Mouse (Mus musculus) testis, postnatal 10 days (tissue): Measurements from ENCODE around the gene 5730522E02Rik.

ENCODE experiments used
- DNase-seq: peaks from one replicate; pipeline ENCODE4 v3.0.0; 2021; ENCODE audit warnings: low spot score

5730522E02Rik gene

DNA sequence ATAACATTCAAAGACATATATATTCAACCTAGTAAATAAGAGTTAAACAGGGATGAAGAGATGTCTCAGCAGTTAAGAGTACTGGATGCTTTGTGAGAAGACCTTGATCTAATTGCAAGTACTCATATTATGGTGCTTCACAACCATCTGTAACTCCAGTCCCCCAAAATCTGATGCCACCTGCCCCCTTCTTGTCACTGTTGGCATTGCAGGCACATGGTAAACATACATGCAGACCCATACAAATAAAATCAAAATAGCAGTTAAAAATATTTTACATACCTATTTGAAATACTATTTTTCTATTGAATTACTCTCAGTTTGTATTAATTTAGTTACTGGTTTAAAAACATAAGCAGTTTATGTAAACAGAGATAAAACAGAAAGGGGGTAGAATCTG lies 84.6 kb downstream of the 5730522E02Rik start:
- no peak for DNase-seq

DNA sequence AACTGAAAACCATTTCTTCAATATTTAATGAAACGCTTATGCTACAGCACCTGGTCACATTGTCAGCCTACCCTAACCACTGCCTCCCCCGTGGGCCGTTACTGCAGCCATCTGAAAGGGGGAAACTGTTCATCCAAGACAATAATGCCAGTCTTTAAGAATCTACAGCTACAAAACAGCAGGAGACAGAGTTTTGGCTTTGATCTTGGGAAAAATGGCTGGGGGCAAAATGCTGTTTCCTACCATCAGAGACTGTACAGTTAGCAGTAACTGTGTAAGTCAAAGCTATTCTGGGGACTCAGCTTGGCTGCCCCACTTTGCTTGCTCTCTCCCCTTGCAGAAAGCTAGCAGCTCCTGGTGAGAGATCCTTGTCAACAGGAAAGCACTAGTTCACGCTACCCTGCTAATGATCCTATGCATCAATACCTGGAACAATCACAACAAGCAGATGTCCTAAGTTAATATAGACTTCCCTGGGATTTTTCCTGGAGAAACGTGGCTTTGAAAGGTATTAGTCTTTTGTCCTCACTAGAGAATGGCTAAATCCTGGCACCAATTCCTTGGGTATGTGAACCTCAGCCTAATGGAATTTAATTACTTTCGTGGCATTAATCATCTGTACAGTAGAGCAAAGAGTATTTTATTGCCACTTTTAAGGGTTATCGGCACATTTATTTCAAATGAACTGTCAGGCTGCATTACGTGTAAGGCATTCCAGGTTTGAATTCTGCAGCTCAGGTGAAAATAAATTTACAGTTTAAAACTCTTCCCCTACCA lies 89.6 kb downstream of the 5730522E02Rik start:
- no peak for DNase-seq

DNA sequence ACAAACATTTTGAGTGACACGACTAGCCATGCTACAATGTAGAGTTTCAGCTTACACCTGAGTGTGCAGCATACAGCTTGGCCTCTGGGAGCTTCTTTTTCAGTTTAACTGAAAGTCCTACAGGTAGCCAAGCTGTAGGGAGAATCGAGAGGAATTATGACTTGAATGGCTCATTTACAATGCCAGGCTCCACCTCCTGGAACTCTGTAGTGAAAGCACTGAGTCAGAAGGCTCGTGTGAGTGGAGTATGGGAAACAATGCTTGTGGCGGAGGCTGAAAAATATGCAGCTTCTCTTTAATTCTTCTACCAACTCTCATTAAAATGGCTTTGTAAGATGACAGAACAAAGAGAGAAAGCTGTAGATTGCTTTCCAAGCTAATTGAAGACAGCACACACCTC lies 92.9 kb downstream of the 5730522E02Rik start:
- no peak for DNase-seq

DNA sequence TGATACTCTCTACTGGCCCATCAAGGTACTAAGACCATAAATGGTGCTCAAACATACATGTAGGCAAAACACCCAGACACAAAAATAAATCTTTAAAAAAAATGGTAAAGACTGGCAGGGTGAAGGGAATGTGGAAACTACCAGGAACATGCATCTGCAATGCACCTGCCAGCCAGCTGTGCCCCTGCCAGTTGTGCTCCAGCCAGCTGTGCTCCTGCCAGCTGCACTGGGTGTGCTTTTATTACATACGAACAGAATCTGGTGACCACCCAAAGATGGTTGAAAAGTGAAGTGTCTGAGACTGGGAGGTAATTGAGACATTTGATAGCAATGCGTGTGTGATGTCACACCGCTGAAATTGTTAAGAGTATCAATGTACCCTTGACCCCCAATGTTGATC lies 98.4 kb downstream of the 5730522E02Rik start:
- DNase-seq = no peak

GRCm38 (mm10) chr11:26108647-26109046 lies 101.9 kb downstream of the 5730522E02Rik start:
- DNase-seq = no peak

- DNase-seq = no peak
Measured at GRCm38 (mm10) chr11:26104680-26105079, 105.9 kb downstream of the 5730522E02Rik start.

- no peak for DNase-seq
Measured at GRCm38 (mm10) chr11:26103698-26104097, 106.9 kb downstream of the 5730522E02Rik start.

GRCm38 (mm10) chr11:26102878-26103277 lies 107.7 kb downstream of the 5730522E02Rik start:
- no peak for DNase-seq

DNA sequence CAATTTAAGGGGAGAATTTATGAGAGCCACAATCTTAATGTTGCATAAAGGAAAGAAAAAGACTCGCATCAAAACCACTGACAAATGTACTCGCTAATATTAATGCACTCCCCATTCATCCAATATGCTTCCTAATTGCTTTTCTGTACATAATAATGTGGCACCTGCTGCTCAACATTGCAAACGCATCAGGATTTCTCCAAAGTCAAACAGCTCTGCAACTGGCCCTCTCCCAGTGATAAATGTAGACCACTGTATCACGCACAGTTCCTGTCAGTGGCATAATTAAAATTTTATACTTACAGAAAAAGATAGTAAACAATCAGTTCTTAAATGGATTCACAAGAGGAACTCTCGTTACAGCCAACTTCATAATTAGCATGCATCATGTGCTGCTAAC lies 110.5 kb downstream of the 5730522E02Rik start:
- DNase-seq = no peak

DNA sequence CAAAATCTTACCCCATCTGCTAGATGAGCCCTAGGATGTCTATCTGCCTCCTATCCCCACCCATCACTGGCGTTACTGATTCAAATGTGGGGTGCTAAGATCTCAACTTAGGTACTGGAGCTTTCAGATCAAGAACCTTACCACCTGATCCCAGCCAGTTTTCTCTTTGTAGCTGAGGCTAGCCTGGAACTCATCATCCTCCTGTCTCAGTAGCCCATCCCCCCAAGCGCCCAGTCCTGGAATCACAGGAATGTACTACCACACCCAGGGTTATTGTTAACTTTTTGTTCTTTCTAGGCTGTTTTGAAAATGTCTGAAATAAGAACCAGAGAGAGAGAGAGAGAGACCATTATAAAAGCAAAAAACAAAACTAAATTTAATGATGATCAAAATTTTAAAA lies 111.6 kb downstream of the 5730522E02Rik start:
- no peak for DNase-seq

GRCm38 (mm10) chr11:26096095-26096494 lies 114.5 kb downstream of the 5730522E02Rik start:
- DNase-seq = no peak

GRCm38 (mm10) chr11:26088993-26089392 lies 121.6 kb downstream of the 5730522E02Rik start:
- no peak for DNase-seq

DNA sequence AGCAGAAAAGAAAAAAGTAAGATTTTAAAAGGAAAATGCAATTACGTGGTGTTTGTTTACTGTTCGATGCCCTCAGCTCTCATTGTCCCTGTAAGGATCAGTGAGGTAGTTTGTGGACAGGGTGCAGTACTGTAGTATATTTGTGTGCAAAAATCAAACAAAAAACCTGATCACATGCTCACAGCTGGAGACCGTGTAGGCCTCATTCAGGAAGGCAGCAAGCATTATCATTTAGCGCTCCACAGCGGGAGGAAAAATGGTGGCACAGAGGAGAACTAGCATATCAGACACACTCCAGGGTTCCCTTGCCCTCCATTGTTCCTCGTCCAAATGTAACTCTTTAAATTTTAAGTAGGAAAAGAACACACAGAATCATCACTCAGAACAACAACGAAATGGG lies 123.9 kb downstream of the 5730522E02Rik start:
- DNase-seq = no peak

DNA sequence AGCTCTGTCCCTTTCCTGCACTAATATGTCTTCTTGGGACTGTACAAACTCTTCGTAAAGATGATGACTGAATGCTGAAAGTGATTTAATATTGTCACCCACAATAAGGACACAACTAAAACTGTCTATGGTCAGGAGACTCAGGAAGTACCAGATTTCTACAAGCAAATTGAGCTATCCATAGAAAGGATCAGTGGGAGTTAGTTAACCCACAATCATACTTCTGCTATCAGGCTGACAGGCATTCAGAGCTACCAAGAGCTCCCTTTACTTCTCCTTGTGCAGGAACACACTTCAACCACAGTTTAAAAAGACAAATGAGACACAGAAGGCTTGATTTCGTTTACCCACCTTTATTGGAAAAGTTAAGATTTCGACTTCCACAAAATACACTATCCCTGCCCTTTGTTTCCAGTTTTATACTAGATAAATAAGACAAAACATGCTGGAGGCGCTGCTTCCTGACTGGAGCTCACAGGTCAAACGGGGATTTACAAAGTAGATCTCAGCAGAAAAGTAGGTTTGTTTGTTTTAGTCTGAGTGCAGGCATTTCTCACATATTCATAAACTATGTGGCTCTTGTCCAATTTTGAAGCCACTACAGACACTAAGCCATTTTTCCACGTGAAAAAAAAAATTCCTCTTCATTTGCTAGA lies 125.1 kb downstream of the 5730522E02Rik start:
- no peak for DNase-seq

GRCm38 (mm10) chr11:26076335-26076734 lies 134.2 kb downstream of the 5730522E02Rik start:
- no peak for DNase-seq

- no peak for DNase-seq
Measured at GRCm38 (mm10) chr11:26075536-26075935, 135.0 kb downstream of the 5730522E02Rik start.

GRCm38 (mm10) chr11:26073638-26074294 lies 136.8 kb downstream of the 5730522E02Rik start:
- DNase-seq = peak; percentile 43

- no peak for DNase-seq
Measured at GRCm38 (mm10) chr11:26072101-26072500, 138.5 kb downstream of the 5730522E02Rik start.

DNA sequence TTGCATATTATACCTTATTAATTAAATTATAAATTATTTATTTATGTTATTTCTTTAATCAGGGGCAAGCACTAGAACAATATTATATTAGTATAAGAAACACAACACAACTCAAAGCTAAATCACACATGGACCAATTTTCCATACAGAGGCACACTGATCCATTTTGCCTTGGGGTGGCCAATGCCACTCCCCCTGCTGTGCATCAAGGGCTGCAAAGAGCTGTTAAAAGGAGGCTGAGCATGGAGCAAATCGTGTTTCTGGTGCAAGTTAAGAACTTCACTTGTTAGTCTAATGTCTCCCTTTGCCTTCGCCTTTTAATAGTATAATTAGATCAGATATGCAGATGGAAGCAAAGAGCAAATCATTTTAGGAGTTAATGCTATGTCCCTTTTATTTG lies 147.3 kb downstream of the 5730522E02Rik start:
- no peak for DNase-seq

DNA sequence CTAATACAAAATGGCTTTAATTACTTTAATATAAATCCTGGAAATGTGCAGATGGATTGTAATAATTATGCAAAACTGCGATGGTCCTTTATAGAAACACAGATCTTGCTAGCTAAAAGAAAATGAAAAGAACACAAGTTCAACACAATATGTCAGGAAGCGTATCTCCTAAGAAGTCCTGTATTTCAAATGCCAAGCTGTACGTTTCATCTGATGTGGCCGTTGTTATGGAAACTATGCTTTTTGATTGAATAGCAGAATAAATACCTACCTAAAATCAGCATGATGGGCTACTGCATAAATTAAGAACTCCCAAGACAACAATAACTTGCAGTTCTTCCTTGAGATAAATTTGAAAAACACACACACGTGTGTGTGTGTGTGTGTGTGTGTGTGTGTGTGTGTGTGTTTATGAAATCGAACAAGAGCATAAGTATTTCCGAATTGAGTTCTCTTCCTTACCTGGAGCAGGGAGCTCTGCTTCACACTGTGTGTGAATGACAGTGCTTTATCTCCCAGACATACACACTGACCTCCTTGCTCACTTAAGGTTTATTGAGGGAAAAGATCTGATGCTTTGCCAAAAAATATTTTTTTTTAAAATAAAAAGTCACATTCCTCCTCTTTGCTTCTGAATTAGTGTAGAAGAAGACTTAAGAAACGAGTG lies 149.0 kb downstream of the 5730522E02Rik start:
- DNase-seq = no peak

DNA sequence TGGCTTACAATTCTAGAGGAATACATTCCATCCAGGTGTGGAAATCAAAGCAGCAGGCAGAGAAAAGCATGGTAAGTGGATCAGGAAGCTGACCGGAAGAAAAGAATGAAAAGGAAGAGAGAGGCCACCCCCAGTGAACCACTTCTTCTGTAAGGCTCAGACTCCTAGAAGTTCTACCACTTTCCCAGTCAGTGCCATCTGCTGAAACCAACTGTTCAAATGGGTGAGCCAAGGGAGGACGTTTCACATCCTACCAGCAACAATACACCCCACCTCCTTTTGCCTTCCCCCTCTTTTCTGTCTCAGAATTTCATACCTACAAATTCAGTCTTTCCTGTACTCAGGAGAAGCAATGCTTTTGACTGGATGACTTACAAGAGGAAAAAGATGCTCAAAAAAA lies 197.0 kb downstream of the 5730522E02Rik start:
- no peak for DNase-seq

DNA sequence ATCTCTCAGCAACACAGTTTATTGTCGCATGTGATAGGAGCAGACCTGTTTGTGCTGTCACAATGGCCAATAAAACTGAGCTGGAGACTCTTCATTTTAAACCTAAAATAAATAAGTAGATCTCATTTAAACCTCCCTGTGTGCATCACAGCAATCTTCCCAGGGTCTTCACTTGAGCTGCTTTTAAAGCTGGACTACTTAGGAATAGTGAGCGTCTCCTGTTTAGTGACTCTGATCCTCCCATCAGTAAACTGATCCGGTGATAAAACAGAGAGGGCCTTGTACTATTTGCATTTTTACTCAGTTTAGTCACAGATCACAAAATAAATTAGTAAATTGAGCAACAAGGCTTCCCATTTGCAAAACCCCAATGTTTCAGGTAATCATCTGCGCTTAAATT lies 206.5 kb downstream of the 5730522E02Rik start:
- no peak for DNase-seq

DNA sequence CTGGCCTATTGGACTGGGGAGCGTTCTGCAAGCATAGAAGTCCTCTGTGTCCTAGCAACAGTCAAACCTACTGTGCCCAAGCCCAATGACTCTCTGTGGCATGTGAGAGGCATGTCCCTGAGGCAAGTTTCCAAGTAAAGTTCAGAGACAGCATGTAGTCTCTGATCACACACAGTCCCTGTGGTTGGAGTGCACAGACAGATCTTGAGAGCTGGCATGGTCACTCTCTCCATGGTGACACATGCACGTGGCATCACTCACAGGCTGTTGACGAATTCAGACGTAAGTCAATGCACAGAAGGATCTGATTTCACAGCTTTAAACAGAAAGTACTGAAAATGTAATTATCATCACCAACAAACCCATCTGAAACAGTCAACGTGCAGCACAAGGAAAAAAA lies 210.8 kb downstream of the 5730522E02Rik start:
- no peak for DNase-seq
